Mouse (Mus musculus) midbrain, embryonic 12.5 days (tissue): Measurements from ENCODE around the gene 4930467E23Rik. TPM values are rescaled to one million over a fixed set of nuclear protein-coding genes. Genes with fewer than 3 reads are reported as not detected.
"Not testable (repeated sequence)": the region's sequence is repeated elsewhere in the genome, so short reads cannot be mapped to it uniquely, and the experiment has no call there.

Source experiments
- ATAC-seq: fragments of 200-750 bp; cut with Nextera tagmentation; 2 replicates; pipeline ENCODE4 v1.8.0; 2017; ENCODE audit warnings: low read depth, moderate TSS enrichment, moderate library complexity; ENCODE audit not compliant: low FRiP score
- H3K27ac ChIP-seq: fragments of 300-500 bp; sonication (generic); replicated peaks from 2 replicates; pipeline ENCODE4 v1.5.1; 2016; ENCODE audit warnings: mild to moderate bottlenecking
- H3K27me3 ChIP-seq: fragments of 300-500 bp; sonication (generic); 2 replicates; pipeline ENCODE4 v1.6.1; 2016; ENCODE audit warnings: mild to moderate bottlenecking
- H3K36me3 ChIP-seq: fragments of 300-500 bp; sonication (generic); 2 replicates; pipeline ENCODE4 v1.6.1; 2016
- H3K4me1 ChIP-seq: fragments of 300-500 bp; sonication (generic); 2 replicates; pipeline ENCODE4 v1.6.1; 2016
- H3K4me2 ChIP-seq: fragments of 300-500 bp; sonication (generic); replicated peaks from 2 replicates; pipeline ENCODE4 v1.6.1; 2016; ENCODE audit warnings: mild to moderate bottlenecking, moderate library complexity
- H3K4me3 ChIP-seq: fragments of 300-500 bp; sonication (generic); 2 replicates; pipeline ENCODE4 v1.5.1; 2016; ENCODE audit warnings: mild to moderate bottlenecking
- H3K9ac ChIP-seq: fragments of 300-500 bp; sonication (generic); replicated peaks from 2 replicates; pipeline ENCODE4 v1.6.1; 2016; ENCODE audit warnings: mild to moderate bottlenecking, moderate library complexity
- H3K9me3 ChIP-seq: fragments of 300-500 bp; sonication (generic); 2 replicates; pipeline ENCODE4 v1.6.1; 2016; ENCODE audit warnings: mild to moderate bottlenecking
- WGBS: fragments of 180-500 bp; shearing (Covaris S2); methylation state at CpG from one replicate; pipeline ENCODE4 v1.1.7; 2016; 5-methylcytosine and 5-hydroxymethylcytosine counted together
- polyA plus RNA-seq: library from polyadenylated mRNA; unstranded; fragments of >200 nt; fragmentation: Nextera tagmentation; extraction: Ambion mirVana; gene quantifications from 2 replicates; pipeline ENCODE4 v1.2.1, GENCODE M21; 2016

Gene 4930467E23Rik
- polyA plus RNA-seq, 1 experiment from 2014 or later: not detected

DNA sequence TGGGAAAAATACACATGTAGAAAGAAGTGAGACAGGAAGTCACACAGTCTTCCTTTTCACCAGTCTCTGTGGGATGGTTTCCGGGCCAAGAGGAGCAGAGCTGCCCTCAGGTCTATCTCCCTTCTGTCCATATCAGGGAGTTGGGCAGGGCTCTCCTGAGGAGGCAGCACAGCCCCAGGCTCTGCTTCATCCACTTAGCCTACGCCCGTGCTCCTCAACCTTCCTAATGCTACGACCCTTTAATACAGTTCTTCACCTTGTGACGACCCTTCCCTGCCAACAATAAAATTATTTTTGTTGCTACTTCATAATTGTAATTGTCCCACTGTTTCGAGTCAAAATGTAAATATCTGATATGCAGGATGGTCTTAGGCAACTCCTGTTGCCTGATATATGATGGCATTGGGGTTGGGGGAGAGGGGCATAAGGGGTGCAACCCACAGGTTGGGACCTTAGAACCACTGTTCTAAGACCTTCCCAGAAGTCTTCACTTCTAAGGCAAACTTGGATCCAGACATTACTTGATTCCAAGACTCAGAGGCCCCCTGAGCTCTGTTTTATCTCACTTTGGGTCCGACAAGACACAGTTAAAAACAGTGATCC lies 16.0 kb upstream of the 4930467E23Rik start:
- peaks cover 12% of the 10 kb centered on the region; the same call in 1 of the 2 replicates for H3K9me3 ChIP-seq
- ATAC-seq: peak; percentile 62
- not testable (repeated sequence) for H3K4me2 ChIP-seq, H3K4me3 ChIP-seq, H3K27me3 ChIP-seq, H3K27ac ChIP-seq, H3K36me3 ChIP-seq, H3K9ac ChIP-seq, H3K4me1 ChIP-seq
- 82% methylated on average over 7 of the region's 7 CpGs for WGBS

DNA sequence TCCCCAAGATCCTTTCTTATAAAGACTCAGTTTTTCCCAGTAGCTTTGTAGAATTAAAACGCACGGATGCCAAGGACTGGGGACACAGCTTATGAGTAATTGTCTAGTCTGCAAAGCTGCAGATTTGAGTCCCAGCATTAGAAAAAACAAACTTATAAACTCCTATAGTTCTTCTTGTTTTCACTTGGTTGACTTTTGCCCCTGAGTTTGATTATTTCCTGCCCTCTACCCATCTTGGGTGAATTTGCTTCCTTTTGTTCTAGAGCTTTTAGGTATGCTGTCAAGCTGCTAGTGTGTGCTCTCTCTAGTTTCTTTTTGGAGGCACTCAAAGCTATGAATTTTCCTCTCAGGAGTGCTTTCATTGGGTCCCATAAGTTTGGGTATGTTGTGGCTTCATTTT lies 14.9 kb upstream of the 4930467E23Rik start:
- not testable (repeated sequence) for H3K4me2 ChIP-seq, ATAC-seq, H3K4me3 ChIP-seq, H3K27me3 ChIP-seq, H3K9ac ChIP-seq, H3K4me1 ChIP-seq, H3K27ac ChIP-seq, H3K36me3 ChIP-seq
- WGBS: 92% methylated on average over 2 of the region's 2 CpGs
- peaks cover 12% of the 10 kb centered on the region; the same call in 1 of the 2 replicates for H3K9me3 ChIP-seq

DNA sequence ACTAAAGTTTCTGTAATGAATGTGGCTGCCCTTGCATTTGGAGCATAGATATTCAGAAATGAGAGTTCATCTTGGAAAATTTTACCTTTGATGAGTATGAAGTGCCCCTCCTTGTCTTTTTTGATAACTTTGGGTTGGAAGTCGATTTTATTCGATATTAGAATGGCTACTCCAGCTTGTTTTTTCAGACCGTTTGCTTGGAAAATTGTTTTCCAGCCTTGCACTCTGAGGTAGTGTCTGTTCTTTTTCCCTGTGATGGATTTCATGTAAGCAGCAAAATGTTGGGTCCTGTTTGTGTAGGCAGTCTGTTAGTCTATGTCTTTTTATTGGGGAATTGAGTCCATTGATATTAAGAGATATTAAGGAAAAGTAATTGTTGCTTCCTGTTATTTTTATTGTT lies 14.1 kb upstream of the 4930467E23Rik start:
- H3K4me2 ChIP-seq, ATAC-seq, H3K4me3 ChIP-seq, H3K36me3 ChIP-seq, H3K9ac ChIP-seq, H3K27me3 ChIP-seq, H3K4me1 ChIP-seq, H3K27ac ChIP-seq: not testable (repeated sequence)
- WGBS: 90% methylated on average over 3 of the region's 3 CpGs
- peaks cover 12% of the 10 kb centered on the region; the same call in 1 of the 2 replicates for H3K9me3 ChIP-seq

DNA sequence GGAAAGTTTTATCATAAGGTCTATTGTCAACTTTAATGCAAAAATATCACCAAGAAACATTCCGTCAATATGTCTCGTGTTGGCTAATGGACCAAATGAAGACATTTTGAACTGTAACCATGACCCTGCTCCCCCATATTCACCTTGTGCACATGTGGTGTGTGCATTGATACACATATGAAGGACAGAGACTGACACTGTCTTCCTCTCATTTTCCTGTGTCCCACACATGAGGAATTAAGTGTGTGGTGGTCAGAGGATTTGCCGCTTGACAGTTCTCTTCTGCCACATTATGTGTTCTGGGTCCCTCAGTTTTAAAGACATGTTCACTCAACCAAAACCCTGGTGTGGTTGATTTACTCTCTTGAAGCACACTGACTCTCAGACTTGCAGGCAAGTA lies 11.5 kb upstream of the 4930467E23Rik start:
- not testable (repeated sequence) for H3K4me1 ChIP-seq, H3K27me3 ChIP-seq, H3K27ac ChIP-seq, H3K9me3 ChIP-seq, H3K36me3 ChIP-seq, H3K9ac ChIP-seq, ATAC-seq, H3K4me3 ChIP-seq, H3K4me2 ChIP-seq
- WGBS: 91% methylated on average over 3 of the region's 3 CpGs

DNA sequence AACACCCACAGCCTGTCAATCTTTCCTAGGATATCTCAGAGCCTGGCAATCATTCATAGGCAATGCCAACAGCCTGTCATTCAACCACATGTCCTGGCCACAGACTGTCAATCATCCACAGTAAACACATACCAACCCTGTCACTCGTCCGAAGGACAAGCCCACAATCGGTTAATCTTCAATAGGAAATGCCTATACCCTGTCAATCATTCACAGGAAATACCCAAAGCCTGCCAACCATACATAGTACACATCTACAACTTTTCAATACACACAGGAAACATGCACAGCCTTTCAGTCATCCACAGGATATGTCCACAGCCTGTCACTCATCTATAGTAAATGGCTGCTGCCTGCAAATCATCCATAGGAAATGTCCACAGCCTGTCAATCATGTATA lies 9.9 kb upstream of the 4930467E23Rik start:
- not testable (repeated sequence) for H3K27ac ChIP-seq, H3K4me2 ChIP-seq, ATAC-seq, H3K4me3 ChIP-seq, H3K9ac ChIP-seq, H3K36me3 ChIP-seq, H3K4me1 ChIP-seq, H3K9me3 ChIP-seq, H3K27me3 ChIP-seq
- 76% methylated on average over 3 of the region's 3 CpGs for WGBS

DNA sequence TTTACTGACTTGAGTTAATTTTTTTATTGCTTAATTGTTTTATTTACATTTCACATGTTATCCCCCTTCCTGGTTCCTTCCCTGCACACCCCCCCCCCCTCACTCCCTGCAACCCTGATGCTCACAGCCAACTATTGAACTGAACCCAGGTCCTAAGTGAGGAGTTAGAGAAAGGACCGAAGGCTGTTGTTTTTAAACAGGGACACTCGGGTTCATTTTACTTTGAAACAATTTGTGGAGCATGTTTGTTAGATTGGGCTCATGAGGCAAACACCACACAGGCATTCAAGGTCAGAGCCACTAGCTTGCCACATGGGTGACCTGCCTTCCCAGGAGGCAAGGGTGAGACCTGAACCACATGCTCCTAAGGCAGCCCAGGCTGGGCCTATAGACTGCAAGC lies 4.5 kb upstream of the 4930467E23Rik start:
- H3K9me3 ChIP-seq, H3K36me3 ChIP-seq, H3K4me3 ChIP-seq, H3K27me3 ChIP-seq, H3K4me1 ChIP-seq, H3K4me2 ChIP-seq, H3K9ac ChIP-seq, H3K27ac ChIP-seq, ATAC-seq: not testable (repeated sequence)
- 58% methylated on average over 2 of the region's 2 CpGs for WGBS

DNA sequence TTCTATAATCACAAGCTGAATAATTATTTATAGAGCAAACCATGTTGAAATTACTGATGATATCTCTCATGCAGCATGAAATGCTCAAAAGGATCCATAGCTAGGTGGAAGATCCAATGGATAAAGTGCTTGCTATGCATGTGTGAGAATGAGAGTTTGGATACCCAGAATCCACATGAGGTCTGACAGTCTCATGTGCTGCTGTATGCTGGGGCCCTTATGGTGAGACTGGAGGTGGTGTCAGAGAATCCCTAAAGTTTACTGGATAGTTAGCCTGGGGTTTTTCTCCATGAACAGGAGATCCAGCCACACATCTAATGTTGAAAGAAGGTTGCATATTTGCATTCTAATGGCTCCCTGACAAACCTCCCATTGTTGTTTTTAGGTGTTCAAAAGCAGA lies 22.4 kb downstream of the 4930467E23Rik start:
- not testable (repeated sequence) for H3K4me3 ChIP-seq, ATAC-seq, H3K9me3 ChIP-seq, H3K27ac ChIP-seq, H3K27me3 ChIP-seq, H3K4me1 ChIP-seq, H3K9ac ChIP-seq, H3K36me3 ChIP-seq, H3K4me2 ChIP-seq

DNA sequence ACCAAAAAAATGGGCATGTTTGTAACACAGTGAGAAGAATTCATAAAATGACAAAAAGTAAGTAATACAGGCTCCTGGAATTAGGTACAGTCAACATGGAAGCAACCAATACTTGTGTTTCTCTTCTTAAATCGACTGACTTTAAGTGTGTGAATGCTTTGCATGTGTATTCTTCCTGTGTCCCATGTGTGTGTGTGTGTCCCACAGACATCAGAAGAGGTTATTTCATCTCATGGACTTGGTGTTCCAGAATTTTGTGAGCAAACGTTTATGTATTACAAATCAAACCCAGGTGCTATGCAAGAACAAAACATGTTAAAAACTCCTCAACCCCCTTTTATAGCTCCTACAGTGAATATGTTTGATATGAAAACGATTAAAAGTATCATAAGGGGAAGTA lies 24.8 kb downstream of the 4930467E23Rik start:
- ATAC-seq, H3K4me2 ChIP-seq, H3K4me1 ChIP-seq, H3K27ac ChIP-seq, H3K4me3 ChIP-seq, H3K9ac ChIP-seq, H3K27me3 ChIP-seq, H3K36me3 ChIP-seq, H3K9me3 ChIP-seq: not testable (repeated sequence)
- WGBS: 59% methylated on average over 3 of the region's 3 CpGs

DNA sequence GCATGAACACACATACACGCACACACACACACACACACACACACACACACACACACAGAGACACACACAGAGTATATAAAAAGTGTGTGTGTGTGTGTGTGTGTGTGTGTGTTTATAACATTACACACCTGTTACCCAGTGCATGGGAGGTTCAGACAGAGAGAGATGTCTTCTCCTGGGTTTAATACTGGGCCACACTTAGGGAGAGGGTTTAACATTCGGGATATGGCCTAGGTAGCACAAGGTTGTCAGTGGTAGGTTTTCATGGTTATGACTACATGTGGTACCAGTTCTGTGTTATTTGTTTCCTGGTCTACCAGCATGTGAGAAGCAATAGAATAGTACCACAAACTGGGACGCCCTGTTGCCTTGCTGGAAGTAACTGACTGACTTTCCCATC lies 25.6 kb downstream of the 4930467E23Rik start:
- 70% methylated on average over 3 of the region's 3 CpGs for WGBS
- H3K27me3 ChIP-seq, H3K9me3 ChIP-seq, H3K4me1 ChIP-seq, H3K9ac ChIP-seq, H3K27ac ChIP-seq, H3K36me3 ChIP-seq, ATAC-seq, H3K4me2 ChIP-seq, H3K4me3 ChIP-seq: not testable (repeated sequence)

DNA sequence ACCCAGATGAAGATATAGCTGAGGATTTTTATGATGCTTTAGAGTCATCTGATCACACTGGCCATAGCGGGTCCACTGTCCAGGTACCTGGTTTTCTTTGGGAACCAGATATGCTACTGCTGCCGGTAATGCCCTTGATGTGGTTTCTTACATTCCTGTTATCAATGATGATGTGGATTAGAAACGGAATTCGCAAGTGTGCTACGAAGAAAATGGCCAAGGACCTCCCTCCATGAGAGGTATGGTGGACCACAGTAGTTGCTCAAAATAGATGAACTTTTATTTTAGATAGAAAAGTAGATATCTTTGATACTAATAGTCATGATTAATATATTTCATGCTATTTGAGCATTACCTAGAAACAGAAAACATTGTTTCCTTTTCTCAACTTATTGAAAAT lies 32.3 kb downstream of the 4930467E23Rik start:
- H3K36me3 ChIP-seq, H3K4me2 ChIP-seq, ATAC-seq, H3K9me3 ChIP-seq, H3K27me3 ChIP-seq, H3K4me3 ChIP-seq, H3K9ac ChIP-seq, H3K27ac ChIP-seq, H3K4me1 ChIP-seq: not testable (repeated sequence)
- 83% methylated on average over 5 of the region's 5 CpGs for WGBS

DNA sequence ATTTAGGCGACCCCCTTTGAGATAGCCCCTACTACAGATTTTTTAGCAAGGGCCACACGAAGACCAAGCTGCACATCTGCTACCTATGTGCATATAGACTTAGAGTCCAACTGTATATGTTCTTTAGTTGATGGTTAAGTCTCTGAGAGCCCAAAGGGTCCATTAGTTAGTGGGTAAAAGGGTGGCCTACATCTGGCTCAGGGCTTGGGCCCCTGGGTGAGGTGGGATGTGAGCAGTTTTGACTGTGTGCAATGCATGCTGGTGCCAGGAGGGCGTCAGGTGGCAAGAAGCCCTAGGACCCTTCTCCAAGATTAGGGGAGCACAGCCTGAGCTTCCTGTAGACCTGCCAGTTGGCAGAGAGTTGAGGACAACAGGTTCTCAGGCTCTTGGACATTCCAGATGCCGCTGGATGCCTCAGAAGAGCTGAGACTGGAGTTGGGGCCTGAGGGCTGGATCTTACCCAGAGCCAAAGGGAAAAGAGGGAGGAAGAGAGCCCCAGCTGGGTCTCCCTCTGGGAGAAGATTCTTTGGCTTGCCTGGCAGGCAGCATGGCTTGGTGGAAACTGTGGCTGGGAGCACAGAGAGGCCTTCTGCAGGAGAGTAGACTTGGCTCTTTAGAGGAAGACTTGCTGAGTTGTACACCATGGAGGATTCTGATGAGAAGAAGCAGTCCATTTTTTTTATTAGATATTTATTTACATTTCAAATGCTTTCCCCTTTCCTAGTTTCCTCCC lies 33.6 kb downstream of the 4930467E23Rik start:
- not testable (repeated sequence) for ATAC-seq, H3K4me3 ChIP-seq, H3K36me3 ChIP-seq, H3K4me1 ChIP-seq, H3K4me2 ChIP-seq, H3K27me3 ChIP-seq, H3K27ac ChIP-seq, H3K9ac ChIP-seq, H3K9me3 ChIP-seq
- 63% methylated on average over 4 of the region's 4 CpGs for WGBS

DNA sequence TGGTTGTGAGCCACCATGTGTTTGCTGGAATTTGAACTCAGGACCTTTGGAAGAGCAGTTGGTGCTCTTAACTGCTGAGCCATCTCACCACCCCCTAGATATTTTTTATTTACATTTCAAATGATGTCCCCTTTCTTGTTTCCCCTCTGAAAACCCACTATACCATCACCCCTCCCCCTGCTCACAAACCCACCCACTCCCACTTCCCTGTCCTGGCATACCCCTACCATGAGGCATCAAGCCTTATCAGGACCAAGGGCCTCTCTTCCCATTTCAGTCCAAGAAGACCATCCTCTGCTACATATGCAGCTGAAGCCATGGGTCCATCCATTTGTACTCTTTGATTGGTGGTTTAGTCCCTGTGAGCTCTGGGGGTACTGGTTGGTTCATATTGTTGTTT lies 36.2 kb downstream of the 4930467E23Rik start:
- H3K27me3 ChIP-seq, H3K4me1 ChIP-seq, H3K4me3 ChIP-seq, H3K27ac ChIP-seq, ATAC-seq, H3K36me3 ChIP-seq, H3K9ac ChIP-seq, H3K4me2 ChIP-seq, H3K9me3 ChIP-seq: not testable (repeated sequence)

DNA sequence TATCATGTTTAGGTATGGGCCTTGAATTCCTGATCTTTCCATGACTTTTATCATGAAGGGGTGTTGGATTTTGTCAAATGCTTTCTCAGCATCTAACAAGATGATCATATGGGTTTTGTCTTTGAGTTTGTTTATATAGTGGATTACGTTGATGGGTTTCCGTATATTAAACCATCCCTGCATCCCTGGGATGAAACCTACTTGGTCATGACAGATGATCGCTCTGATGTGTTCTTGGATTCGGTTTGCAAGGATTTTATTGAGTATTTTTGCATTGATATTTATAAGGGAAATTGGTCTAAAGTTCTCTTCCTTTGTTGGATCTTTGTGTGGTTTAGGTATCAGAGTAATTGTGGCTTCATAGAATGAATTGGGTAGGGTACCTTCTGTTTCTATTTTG lies 44.1 kb downstream of the 4930467E23Rik start:
- not testable (repeated sequence) for H3K9ac ChIP-seq, H3K27me3 ChIP-seq, H3K4me2 ChIP-seq, ATAC-seq, H3K36me3 ChIP-seq, H3K9me3 ChIP-seq, H3K4me3 ChIP-seq, H3K27ac ChIP-seq, H3K4me1 ChIP-seq
- 83% methylated on average over 4 of the region's 4 CpGs for WGBS
